Mouse (Mus musculus) R1 (cell line): ENCODE measurements at regions not wholly inside any gene's neighbourhood (a gene's known extent, or its start where the extent isn't known, plus 50 kb on each side); places are given as distances from the start of the nearest gene placed in this dataset.

ENCODE experiments used
- DNase-seq: peaks from one replicate; pipeline ENCODE4 v3.0.0-alpha.2; 2018; ENCODE audit warnings: low read depth, low spot score

- no peak for DNase-seq
These were observed 1104.9 kb downstream of the Pcdh7 start for GRCm38 (mm10) chr5:58822704-58823103.

GRCm38 (mm10) chr5:58825970-58826369 lies 1108.2 kb downstream of the Pcdh7 start:
- DNase-seq: peak; percentile 9

- no peak for DNase-seq
These were observed 1129.2 kb downstream of the Pcdh7 start for GRCm38 (mm10) chr5:58847001-58847400.

GRCm38 (mm10) chr5:58858016-58858415 lies 1140.2 kb downstream of the Pcdh7 start:
- no peak for DNase-seq

- no peak for DNase-seq
These were observed 1175.7 kb downstream of the Pcdh7 start for GRCm38 (mm10) chr5:58893493-58893892.

- peak; percentile 79 for DNase-seq
These were observed 1223.7 kb downstream of the Pcdh7 start for GRCm38 (mm10) chr5:58941436-58941835.

GRCm38 (mm10) chr5:58975268-58975667 lies 1257.5 kb downstream of the Pcdh7 start:
- no peak for DNase-seq

GRCm38 (mm10) chr5:58987754-58988153 lies 1270.0 kb downstream of the Pcdh7 start:
- DNase-seq: no peak
